Mouse (Mus musculus) heart, postnatal 0 days (tissue): Measurements from ENCODE around the gene Serpine3.

Source experiments
- CTCF ChIP-seq: IDR thresholded peaks from 2 replicates; pipeline ENCODE4 v1.5.1; 2016; ENCODE audit warnings: antibody characterized with exemption, control low read depth, low read depth
- EP300 ChIP-seq: IDR thresholded peaks from 2 replicates; pipeline ENCODE4 v1.6.1; 2016; ENCODE audit warnings: antibody characterized with exemption, low read depth

DNA sequence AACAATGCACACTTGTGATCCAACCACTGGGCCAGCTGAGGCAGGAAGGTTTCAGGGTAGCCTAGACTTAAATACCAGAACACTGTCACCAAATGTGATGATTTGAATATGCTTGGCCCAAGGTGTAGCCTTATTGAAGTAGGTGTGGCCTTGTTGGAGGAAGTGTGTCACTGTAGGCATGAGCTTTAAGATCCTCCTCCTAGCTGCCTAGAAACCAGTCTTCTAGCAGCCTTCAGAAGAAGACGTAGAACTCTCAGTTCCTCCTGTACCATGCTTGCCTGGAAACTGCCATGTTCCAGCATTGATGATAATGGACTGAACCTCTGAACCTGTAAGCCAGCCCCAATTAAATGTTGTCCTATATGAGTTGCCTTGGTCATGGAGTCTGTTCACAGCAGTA is 72.2 kb downstream of the Serpine3 start:
- TF ChIP-seq CTCF = no peak
- TF ChIP-seq EP300 = no peak
